Mouse (Mus musculus) embryonic facial prominence, embryonic 11.5 days (tissue): ENCODE results near the gene Snx3. TPM values are rescaled to one million over a fixed set of nuclear protein-coding genes. Genes with fewer than 3 reads are reported as not detected.
A peak's percentile ranks its signal among the peaks of the same experiment; 100 is the strongest.

Source experiments
- ATAC-seq: fragments of 200-750 bp; cut with Nextera tagmentation; replicated peaks from 2 replicates; pipeline ENCODE4 v1.8.0; 2017; ENCODE audit warnings: low read depth; ENCODE audit not compliant: insufficient number of reproducible peaks, low FRiP score, low TSS enrichment
- DNase-seq: peaks from one replicate; pipeline ENCODE4 v3.0.0-alpha.2; 2015; ENCODE audit warnings: low spot score
- H3K27ac ChIP-seq: fragments of 300-500 bp; sonication (generic); replicated peaks from 2 replicates; pipeline ENCODE4 v1.5.1; 2014; ENCODE audit warnings: mild to moderate bottlenecking, low read depth, low read length, control low read depth
- H3K27me3 ChIP-seq: fragments of 300-500 bp; sonication (generic); 2 replicates; pipeline ENCODE4 v1.6.1; 2014; ENCODE audit warnings: mild to moderate bottlenecking, low read length, moderate library complexity, mixed read lengths; ENCODE audit not compliant: control insufficient read depth, insufficient read depth
- H3K36me3 ChIP-seq: fragments of 300-500 bp; sonication (generic); replicated peaks from 2 replicates; pipeline ENCODE4 v1.6.1; 2014; ENCODE audit warnings: low read depth, mild to moderate bottlenecking, low read length, moderate library complexity, mixed read lengths; ENCODE audit not compliant: control insufficient read depth, insufficient read depth
- H3K4me1 ChIP-seq: fragments of 300-500 bp; sonication (generic); 2 replicates; pipeline ENCODE4 v1.6.1; 2014; ENCODE audit warnings: low read length, mixed read lengths; ENCODE audit not compliant: control insufficient read depth, insufficient read depth
- H3K4me2 ChIP-seq: fragments of 300-500 bp; sonication (generic); 2 replicates; pipeline ENCODE4 v1.6.1; 2014; ENCODE audit warnings: low read depth, mild to moderate bottlenecking, control low read depth, low read length, moderate library complexity
- H3K4me3 ChIP-seq: fragments of 300-500 bp; sonication (generic); 2 replicates; pipeline ENCODE4 v1.5.1; 2014; ENCODE audit warnings: low read depth, low read length, control low read depth
- H3K9ac ChIP-seq: fragments of 300-500 bp; sonication (generic); replicated peaks from 2 replicates; pipeline ENCODE4 v1.6.1; 2014; ENCODE audit warnings: mild to moderate bottlenecking, control low read depth, low read length
- H3K9me3 ChIP-seq: fragments of 300-500 bp; sonication (generic); replicated peaks from 2 replicates; pipeline ENCODE4 v1.6.1; 2016; ENCODE audit warnings: mild to moderate bottlenecking, low read length, inconsistent platforms, mixed read lengths; ENCODE audit not compliant: control insufficient read depth
- WGBS: fragments of 180-500 bp; shearing (Covaris S2); extraction: QIAGEN DNeasy Blood & Tissue Kit; methylation state at CpG from one replicate; pipeline ENCODE4 v1.1.7; 2014; 5-methylcytosine and 5-hydroxymethylcytosine counted together
- polyA plus RNA-seq: library from polyadenylated mRNA; unstranded; fragments of >200 nt; fragmentation: Nextera tagmentation; extraction: Ambion mirVana; gene quantifications from 2 replicates; pipeline ENCODE4 v1.2.1, GENCODE M21; 2014

The Snx3 gene
- polyA plus RNA-seq, 1 experiment from 2014 or later, result 234 TPM

GRCm38 (mm10) chr10:42493000-42493399 lies 8.8 kb upstream of the Snx3 start:
- no peaks in the 10 kb centered on the region for H3K27me3 ChIP-seq
- DNase-seq, result no peak
- no peak overlapping the region for H3K27ac ChIP-seq
- H3K9ac ChIP-seq, result no peak overlapping the region
- H3K4me3 ChIP-seq, result no peak overlapping the region
- H3K9me3 ChIP-seq, result no peaks in the 10 kb centered on the region
- 59% methylated on average over 4 of the region's 4 CpGs for WGBS
- no peak overlapping the region for H3K4me2 ChIP-seq
- no peaks in the 10 kb centered on the region for H3K4me1 ChIP-seq
- no peak for ATAC-seq
- H3K36me3 ChIP-seq, result no peaks in the 10 kb centered on the region

DNA sequence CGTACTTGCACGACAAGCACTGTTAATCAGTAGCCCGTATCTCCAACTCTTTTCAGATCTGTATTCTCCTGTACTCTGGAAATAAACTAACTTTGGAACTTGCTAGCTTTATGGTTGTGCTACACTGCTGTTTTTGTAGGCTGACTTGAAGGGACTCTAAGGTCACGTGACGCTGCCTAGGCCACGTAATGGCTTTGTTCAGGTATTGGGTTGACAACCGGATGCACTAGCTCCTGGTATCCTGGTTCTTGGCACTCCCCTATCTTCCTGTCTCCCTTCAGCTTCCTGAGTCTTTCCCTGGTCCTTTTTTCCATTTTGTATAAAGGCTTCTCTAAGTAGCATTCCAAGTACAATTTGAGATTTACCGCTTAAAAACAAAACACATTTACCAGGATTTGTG lies 1.2 kb upstream of the Snx3 start:
- Histone ChIP-seq H3K9ac (no peak overlapping the region), H3K36me3 (no peaks in the 10 kb centered on the region), H3K4me3 (no peak overlapping the region), H3K27me3 (no peaks in the 10 kb centered on the region), H3K4me2 (no peak overlapping the region), H3K9me3 (no peaks in the 10 kb centered on the region), H3K27ac (no peak overlapping the region), H3K4me1 (peaks cover 2% of the 10 kb centered on the region; the same call in 1 of the 2 replicates)
- DNase-seq (no peak), ATAC-seq (no peak)
- WGBS, result 93% methylated on average over 8 of the region's 8 CpGs

DNA sequence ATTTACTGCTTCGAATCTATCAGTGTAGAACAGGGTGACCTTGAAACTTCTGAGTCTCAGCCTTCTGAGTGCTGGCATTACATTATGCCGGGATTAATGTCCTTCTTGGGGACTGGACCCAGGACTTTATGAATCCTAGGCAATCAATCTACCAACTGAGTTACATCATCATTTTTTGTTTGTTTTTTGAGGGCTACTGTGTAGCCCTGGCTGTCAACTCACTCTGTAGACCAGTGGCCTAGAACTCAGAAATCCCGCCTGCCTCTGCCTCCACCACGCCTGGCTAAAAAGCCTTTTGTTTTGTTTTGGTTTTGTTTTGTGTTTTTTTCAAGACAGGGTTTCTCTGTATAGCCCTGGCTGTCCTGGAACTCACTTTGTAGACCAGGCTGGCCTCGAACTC lies 669 bp upstream of the Snx3 start:
- peak; percentile 12; the same call in 1 of the 2 replicates for ATAC-seq
- Histone ChIP-seq H3K4me1 (peaks cover 2% of the 10 kb centered on the region; the same call in 1 of the 2 replicates), H3K9me3 (no peaks in the 10 kb centered on the region), H3K4me2 (no peak overlapping the region), H3K27me3 (no peaks in the 10 kb centered on the region), H3K9ac (peak overlapping the region; percentile 10), H3K36me3 (no peaks in the 10 kb centered on the region), H3K4me3 (peak overlapping the region; percentile 93), H3K27ac (peak overlapping the region; percentile 73)
- WGBS, result 90% methylated on average over 5 of the region's 5 CpGs
- no peak for DNase-seq

DNA sequence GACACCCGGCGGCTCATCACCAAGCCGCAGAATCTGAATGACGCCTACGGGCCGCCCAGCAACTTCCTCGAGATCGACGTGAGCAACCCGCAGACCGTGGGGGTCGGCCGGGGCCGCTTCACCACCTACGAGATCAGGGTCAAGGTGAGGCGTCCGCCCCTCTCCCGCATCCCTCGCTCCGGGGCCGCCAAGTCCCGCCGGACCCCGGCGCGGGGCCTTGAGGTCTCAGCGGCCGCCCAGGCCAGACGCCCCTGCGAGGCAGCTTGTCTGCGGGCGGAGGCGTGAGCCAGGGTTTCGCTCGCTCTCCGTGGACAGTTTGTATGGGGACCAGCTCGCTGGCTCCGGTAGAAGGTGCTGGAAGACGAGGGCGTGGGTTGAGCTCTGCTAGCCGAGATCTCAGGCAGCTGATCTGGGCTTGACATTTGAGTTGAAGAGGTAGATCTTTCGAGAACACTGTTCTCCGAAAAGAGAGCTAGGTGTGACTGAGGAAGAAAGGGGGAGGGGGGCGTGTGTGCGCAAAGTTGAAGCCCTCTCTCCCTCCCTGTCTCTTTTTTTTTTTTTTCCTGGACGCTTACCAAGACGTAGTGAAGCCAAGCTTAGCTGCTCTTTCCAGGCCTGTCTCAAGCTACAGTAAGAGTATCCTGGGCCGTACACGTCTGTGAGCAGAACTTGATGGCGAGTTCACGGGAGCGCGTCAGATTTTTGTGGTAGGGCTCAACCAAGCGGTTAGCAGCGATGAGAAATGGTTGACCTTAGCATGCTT lies 700 bp downstream of the Snx3 start:
- Histone ChIP-seq H3K9ac (peak overlapping the region; percentile 90), H3K4me2 (peak overlapping the region; percentile 78), H3K4me3 (peak overlapping the region; percentile 93), H3K27me3 (no peaks in the 10 kb centered on the region), H3K27ac (peak overlapping the region; percentile 94), H3K36me3 (no peaks in the 10 kb centered on the region), H3K9me3 (no peaks in the 10 kb centered on the region), H3K4me1 (peaks cover 2% of the 10 kb centered on the region; the same call in 1 of the 2 replicates)
- peak; percentile 49 for DNase-seq
- ATAC-seq, result peak; percentile 34; the same call in 1 of the 2 replicates
- 1% methylated on average over 54 of the region's 55 CpGs for WGBS

- Histone ChIP-seq H3K27ac (no peak overlapping the region), H3K9ac (no peak overlapping the region), H3K4me2 (no peak overlapping the region), H3K36me3 (no peaks in the 10 kb centered on the region), H3K4me3 (no peak overlapping the region), H3K9me3 (no peaks in the 10 kb centered on the region), H3K4me1 (peaks cover 2% of the 10 kb centered on the region; the same call in 1 of the 2 replicates), H3K27me3 (no peaks in the 10 kb centered on the region)
- ATAC-seq (no peak), DNase-seq (no peak)
- 87% methylated on average over 10 of the region's 10 CpGs for WGBS
These were observed 2.4 kb downstream of the Snx3 start for GRCm38 (mm10) chr10:42504096-42504710.

GRCm38 (mm10) chr10:42510141-42510540 lies 8.3 kb downstream of the Snx3 start:
- no peaks in the 10 kb centered on the region; the same call in 1 of the 2 replicates for H3K36me3 ChIP-seq
- WGBS, result 86% methylated on average over 6 of the region's 6 CpGs
- ATAC-seq (no peak), DNase-seq (no peak)
- H3K27ac ChIP-seq, result no peak overlapping the region
- H3K4me3 ChIP-seq, result no peak overlapping the region
- H3K27me3 ChIP-seq, result no peaks in the 10 kb centered on the region
- no peaks in the 10 kb centered on the region for H3K9me3 ChIP-seq
- no peak overlapping the region for H3K9ac ChIP-seq
- no peak overlapping the region for H3K4me2 ChIP-seq
- no peaks in the 10 kb centered on the region for H3K4me1 ChIP-seq

GRCm38 (mm10) chr10:42511184-42512135 lies 9.6 kb downstream of the Snx3 start:
- Histone ChIP-seq H3K4me3 (no peak overlapping the region), H3K9ac (no peak overlapping the region)

More at GRCm38 (mm10) chr10:42511184-42512135, 9.6 kb downstream of the Snx3 start:
- no peak for ATAC-seq
- Histone ChIP-seq H3K36me3 (no peaks in the 10 kb centered on the region; the same call in 1 of the 2 replicates), H3K27me3 (no peaks in the 10 kb centered on the region), H3K27ac (no peak overlapping the region), H3K9me3 (no peaks in the 10 kb centered on the region), H3K4me1 (no peaks in the 10 kb centered on the region), H3K4me2 (no peak overlapping the region)
- no peak for DNase-seq
- 94% methylated on average over 6 of the region's 6 CpGs for WGBS
